Mouse (Mus musculus) left cerebral cortex, adult 6 months (tissue): ENCODE data around the gene Mup12. TPM values are rescaled to one million over a fixed set of nuclear protein-coding genes. Genes with fewer than 3 reads are reported as not detected.

ENCODE experiments used
- long read RNA-seq, 2 experiments: library from polyadenylated mRNA; unstranded; transcript quantifications; one replicate each; pipeline ENCODE4 v2.0.0; 2019 to 2020
- polyA plus RNA-seq: library from polyadenylated mRNA; unstranded; fragments of <200 nt; fragmentation: Nextera tagmentation; gene quantifications from 2 replicates; pipeline ENCODE4 v1.2.3, GENCODE M21; 2021

Gene Mup12
- not detected in 2 replicates for polyA plus RNA-seq
- long read RNA-seq, experiment 1: 0 reads
- long read RNA-seq, experiment 2: 0 reads

DNA sequence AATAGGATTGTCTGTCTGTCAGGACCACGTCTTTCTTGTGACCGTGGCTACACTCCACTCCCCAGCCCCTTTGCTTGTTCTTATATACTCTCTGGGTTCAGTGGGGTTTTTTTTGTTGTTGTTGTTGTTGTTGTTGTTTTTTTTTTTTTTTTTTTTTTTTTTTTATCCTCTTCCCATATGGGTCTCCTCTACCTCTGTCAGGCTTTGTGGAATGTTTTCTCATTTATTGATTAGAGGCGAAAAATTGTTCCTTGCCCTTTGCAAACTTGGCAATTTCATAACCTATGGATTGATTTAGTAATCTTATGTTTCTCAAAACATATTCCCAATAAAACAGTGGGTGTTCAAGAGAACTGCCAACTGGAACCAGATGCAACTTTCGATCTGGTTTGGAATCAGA, at the start of gene Mup12:
Mup12 (minus strand) TSS at position 101 of the 400 bp plus-strand sequence.

Other genes starting within 250 kb of the Mup12 start
- gene Mup1, start 239.4 kb downstream of the Mup12 start, polyA plus RNA-seq: not detected in 2 replicates
- gene Mup10, start 159.1 kb downstream of the Mup12 start, polyA plus RNA-seq: not detected in 2 replicates
- 0.35 TPM in 1 of 2 replicates, not detected in the other for gene Mup11, start 78.9 kb downstream of the Mup12 start, polyA plus RNA-seq
- not detected in 2 replicates for gene Mup22, start 80.1 kb upstream of the Mup12 start, polyA plus RNA-seq